Mouse (Mus musculus): ENCODE measurements around the gene Ak7.

- TF ChIP-seq CTCF (IDR thresholded peaks at IDR 0.05; ENCODE audit: extremely low read depth, insufficient read length, insufficient replicate concordance, low read depth, low read length) (no peak), POLR2A (IDR thresholded peaks at IDR 0.05; ENCODE audit: low read depth, low read length) (no peak)
Observed at GRCm38 (mm10) chr12:105774871-105775270, 69.1 kb downstream of the Ak7 start.

All from small intestine, adult 2 months (tissue).